8 mouse cellular contexts compared by ENCODE assay signal in genomic region chr17:26252539-26253251, GRCm38 (mm10). TPM values are rescaled to one million over a fixed set of nuclear protein-coding genes. Genes with fewer than 3 reads are reported as not detected.
DNase-seq lines count a peak whose midpoint lies in the region; ATAC-seq and TF ChIP-seq lines count a peak whose summit lies in the region.

Gene Luc7l, plus strand, starts transcription at chr17:26252896.

- H3K36me3 ChIP-seq in embryonic facial prominence, embryonic 15.5 days: peaks cover 12% of the 10 kb centered on the region
- peaks cover 24% of the 10 kb centered on the region for H3K36me3 ChIP-seq in kidney, embryonic 14.5 days (ENCODE audit: control insufficient read depth, insufficient read depth, low read length)
- peaks cover 14% of the 10 kb centered on the region for H3K36me3 ChIP-seq in limb, embryonic 15.5 days

- H3K9me3 ChIP-seq in embryonic facial prominence, embryonic 15.5 days (replicated peaks): no peaks in the 10 kb centered on the region
- no peaks in the 10 kb centered on the region for H3K9me3 ChIP-seq in kidney, embryonic 14.5 days (ENCODE audit: control insufficient read depth, low read length)
- H3K9me3 ChIP-seq in limb, embryonic 15.5 days: no peaks in the 10 kb centered on the region

- peak; percentile 95 for ATAC-seq in embryonic facial prominence, embryonic 15.5 days (ENCODE audit: insufficient number of reproducible peaks, low FRiP score, low TSS enrichment, low read depth)
- ATAC-seq in kidney, embryonic 14.5 days (ENCODE audit: low FRiP score, low TSS enrichment): peak; percentile 94
- ATAC-seq in limb, embryonic 15.5 days (ENCODE audit: insufficient number of reproducible peaks, low FRiP score, low TSS enrichment, low read depth): peak; percentile 91

- H3K4me1 ChIP-seq in bone marrow, adult 2 months (ENCODE audit: control insufficient read depth, insufficient read depth, low read length): peaks cover 1% of the 10 kb centered on the region; the same call in 1 of the 2 replicates
- H3K4me1 ChIP-seq in embryonic facial prominence, embryonic 15.5 days: peaks cover 10% of the 10 kb centered on the region
- H3K4me1 ChIP-seq in kidney, embryonic 14.5 days (ENCODE audit: control insufficient read depth, insufficient read depth, low read length): peaks cover 8% of the 10 kb centered on the region
- H3K4me1 ChIP-seq in limb, embryonic 15.5 days: peaks cover 9% of the 10 kb centered on the region

- peak within 1 kb of the TSS; percentile 95 for H3K27ac ChIP-seq in bone marrow, adult 2 months (ENCODE audit: control insufficient read depth, insufficient read depth, low read depth, low read length, poor library complexity)
- peak within 1 kb of the TSS; percentile 96 for H3K27ac ChIP-seq in embryonic facial prominence, embryonic 15.5 days (replicated peaks)
- H3K27ac ChIP-seq in kidney, embryonic 14.5 days (ENCODE audit: low read depth, low read length): peak within 1 kb of the TSS; percentile 99
- peak within 1 kb of the TSS; percentile 99 for H3K27ac ChIP-seq in limb, embryonic 15.5 days

- peak within 1 kb of the TSS; percentile 90 for H3K9ac ChIP-seq in embryonic facial prominence, embryonic 15.5 days
- peak within 1 kb of the TSS; percentile 97 for H3K9ac ChIP-seq in kidney, embryonic 14.5 days (ENCODE audit: low read depth, low read length)
- peak within 1 kb of the TSS; percentile 95 for H3K9ac ChIP-seq in limb, embryonic 15.5 days

- DNase-seq in 416B (ENCODE audit: low read depth): peak; percentile 95
- peak; percentile 94 to 95 for DNase-seq in heart, adult 9 months (ENCODE audit: low spot score in 2 of 2)
- DNase-seq in monocyte, adult 2 months (ENCODE audit: low read depth in 1 of 2, low spot score in 2 of 2): peak; percentile 75 to 79
- peak; percentile 93 to 94 for DNase-seq in spleen, postnatal 36 days (ENCODE audit: low spot score in 2 of 2)

- peak within 1 kb of the TSS; percentile 54 for H3K4me2 ChIP-seq in embryonic facial prominence, embryonic 15.5 days (replicated peaks)
- H3K4me2 ChIP-seq in kidney, embryonic 14.5 days (replicated peaks; ENCODE audit: low read depth, low read length): peak within 1 kb of the TSS; percentile 56
- H3K4me2 ChIP-seq in limb, embryonic 15.5 days: peak within 1 kb of the TSS; percentile 54

- no peaks in the 10 kb centered on the region for H3K27me3 ChIP-seq in embryonic facial prominence, embryonic 15.5 days
- H3K27me3 ChIP-seq in kidney, embryonic 14.5 days (ENCODE audit: control insufficient read depth, insufficient read depth, low read length): no peaks in the 10 kb centered on the region
- no peaks in the 10 kb centered on the region for H3K27me3 ChIP-seq in limb, embryonic 15.5 days

- TF ChIP-seq CTCF in bone marrow, adult 2 months (IDR thresholded peaks at IDR 0.05; ENCODE audit: control insufficient read depth, insufficient read depth, low read length): no peak

- under 1% methylated on average over 43 of the region's 43 CpGs for WGBS in bone marrow, adult 2 months
- WGBS in embryonic facial prominence, embryonic 15.5 days: under 1% methylated on average over 43 of the region's 43 CpGs
- WGBS in kidney, embryonic 14.5 days: under 1% methylated on average over 43 of the region's 43 CpGs
- WGBS in limb, embryonic 15.5 days: under 1% methylated on average over 43 of the region's 43 CpGs

- peak; percentile 96 for TF ChIP-seq POLR2A in bone marrow, adult 2 months (IDR thresholded peaks at IDR 0.05; ENCODE audit: borderline replicate concordance, control insufficient read depth, low read depth, low read length)

- peak within 1 kb of the TSS; percentile 95 for H3K4me3 ChIP-seq in bone marrow, adult 2 months (replicated peaks; ENCODE audit: control insufficient read depth, low read depth, low read length)
- peak within 1 kb of the TSS; percentile 71 for H3K4me3 ChIP-seq in embryonic facial prominence, embryonic 15.5 days (replicated peaks)
- H3K4me3 ChIP-seq in kidney, embryonic 14.5 days (ENCODE audit: low read length): peak within 1 kb of the TSS; percentile 97
- H3K4me3 ChIP-seq in limb, embryonic 15.5 days: peak within 1 kb of the TSS; percentile 95

RNA-seq across cellular contexts. Expression of gene Luc7l, which starts in this region (rescaled TPM):
- polyA plus RNA-seq in bone marrow, adult 2 months (2011; ENCODE audit: insufficient read depth, insufficient read length, low replicate concordance, missing spikeins): 45.6 and 59.8 TPM in 2 replicates
- 99.6 and 111 TPM in 2 replicates for polyA plus RNA-seq in embryonic facial prominence, embryonic 15.5 days (2015; fragmentation: Nextera tagmentation; extraction: Ambion mirVana)
- polyA plus RNA-seq in kidney, embryonic 14.5 days (2014; fragmentation: Nextera tagmentation; extraction: Ambion mirVana): 87.8 and 108 TPM in 2 replicates
- 96.4 and 102 TPM in 2 replicates for polyA plus RNA-seq in limb, embryonic 15.5 days (2015; fragmentation: Nextera tagmentation; extraction: Ambion mirVana)

Comparison
In these comparisons a context has a peak if more than half of its experiments do, and no peak if none do; other contexts are left out.
1. Peak in every context shown above with its lines: DNase-seq, ATAC-seq, H3K4me3 ChIP-seq and H3K27ac ChIP-seq.